Mouse (Mus musculus) G1E (cell line): ENCODE data around the gene Pxmp4. TPM values are rescaled to one million over a fixed set of nuclear protein-coding genes. Genes with fewer than 3 reads are reported as not detected.
A peak's percentile ranks its signal among the peaks of the same experiment; 100 is the strongest.

Experiments
- ATAC-seq: 2 replicates; pipeline ENCODE4 v1.8.0; 2016; ENCODE audit warnings: mild to moderate bottlenecking; ENCODE audit not compliant: insufficient number of reproducible peaks, poor library complexity, low FRiP score, severe bottlenecking; ENCODE audit errors: extremely low read depth
- DNase-seq: peaks from one replicate; pipeline ENCODE4 v3.0.0; 2012; ENCODE audit warnings: low spot score
- H3K27me3 ChIP-seq: 2 replicates; pipeline ENCODE4 v1.6.1; 2012; ENCODE audit warnings: mild to moderate bottlenecking, low read length, inconsistent platforms; ENCODE audit not compliant: insufficient read depth
- H3K36me3 ChIP-seq: replicated peaks from 2 replicates; pipeline ENCODE3; 2012; ENCODE audit warnings: mild to moderate bottlenecking, inconsistent platforms
- H3K4me1 ChIP-seq: 2 replicates; pipeline ENCODE4 v1.6.1; 2012; ENCODE audit warnings: low read depth, low read length, inconsistent platforms, mixed read lengths; ENCODE audit not compliant: insufficient read depth
- H3K4me3 ChIP-seq: 2 replicates; pipeline ENCODE4 v1.5.1; 2012; ENCODE audit warnings: low read depth, mild to moderate bottlenecking, inconsistent platforms, low read length, moderate library complexity, mixed read lengths
- H3K9me3 ChIP-seq: replicated peaks from 2 replicates; pipeline ENCODE4 v1.6.1; 2012; ENCODE audit warnings: inconsistent platforms
- CTCF ChIP-seq: IDR thresholded peaks from 2 replicates; pipeline ENCODE4 v1.5.1; 2012; ENCODE audit warnings: low read depth, low read length, inconsistent platforms, mixed read lengths
- GATA1 ChIP-seq: IDR thresholded peaks from 2 replicates; pipeline ENCODE4 v1.6.1; 2012; ENCODE audit warnings: borderline replicate concordance, low read length, inconsistent platforms, mixed read lengths
- GATA2 ChIP-seq: IDR thresholded peaks from 2 replicates; pipeline ENCODE4 v1.6.1; 2012; ENCODE audit warnings: low read depth, low read length, inconsistent platforms, borderline replicate concordance
- POLR2AphosphoS5 ChIP-seq: IDR thresholded peaks from 2 replicates; pipeline ENCODE4 v1.6.1; 2012; ENCODE audit warnings: low read depth, low read length, inconsistent platforms; ENCODE audit not compliant: insufficient replicate concordance
- TAL1 ChIP-seq: conservative IDR thresholded peaks from 2 replicates; pipeline ENCODE4 v1.6.1; 2012; ENCODE audit warnings: low read depth, low read length, inconsistent platforms, mixed read lengths
- polyA plus RNA-seq: library from polyadenylated mRNA; stranded (reverse); fragments of >175 nt; gene quantifications from 2 replicates; pipeline ENCODE4 v1.2.3, GENCODE M21; 2012
- total RNA-seq, 2 experiments: library from RNA; stranded (forward) in 1 of 2; stranded (reverse) in 1 of 2; fragments of 200-1000 nt in 1 of 2; fragments of >200 nt in 1 of 2; fragmentation: Nextera tagmentation in 1 of 2; gene quantifications; 2 replicates each; pipeline ENCODE4 v1.2.3; 2014 to 2017

Gene Pxmp4
- total RNA-seq (2014; fragmentation: Nextera tagmentation): 20.7 and 22.6 TPM in 2 replicates
- total RNA-seq (2017): 35.7 and 41.5 TPM in 2 replicates
- 5.4 and 6.2 TPM in 2 replicates for polyA plus RNA-seq

- DNase-seq (peak; percentile 99), ATAC-seq (peak; percentile 98)
- 0 out of 2 replicates have a peak, but pooled peaks cover 5% of the 10 kb centered on the region for H3K27me3 ChIP-seq
- H3K36me3 ChIP-seq: peaks cover 21% of the 10 kb centered on the region
- TF ChIP-seq POLR2AphosphoS5: no peak
- no peak for TF ChIP-seq GATA2
- no peak for TF ChIP-seq GATA1
- no peak for TF ChIP-seq TAL1
- TF ChIP-seq CTCF: no peak
- peak within 1 kb of the TSS; percentile 75 for H3K4me3 ChIP-seq
- no peaks in the 10 kb centered on the region for H3K9me3 ChIP-seq
- peaks cover 28% of the 10 kb centered on the region for H3K4me1 ChIP-seq
Observed at GRCm38 (mm10) chr2:154603638-154604153, at the start of gene Pxmp4. Pxmp4 (minus strand) TSS chr2:154603708.

DNA sequence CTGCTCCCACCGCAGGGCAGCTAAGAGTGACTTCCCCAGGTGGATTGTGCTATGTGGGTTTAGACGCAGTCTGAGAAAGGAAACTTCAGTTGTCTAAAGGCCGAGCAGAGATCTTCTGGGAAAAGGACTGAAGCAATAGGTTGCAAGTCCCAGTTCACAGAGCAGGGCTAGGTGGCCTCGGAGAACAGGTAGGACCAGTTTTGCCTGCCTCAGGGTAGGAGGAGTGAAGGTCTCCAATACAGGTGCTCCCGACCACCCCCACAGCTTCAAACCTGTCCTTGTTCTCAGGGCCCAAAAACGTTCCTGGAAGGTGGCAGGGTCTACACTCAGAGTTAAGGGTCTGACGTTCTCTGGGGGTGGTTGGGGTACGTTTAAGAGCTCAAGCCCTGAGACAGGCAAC lies 47.9 kb upstream of the Pxmp4 start, which contains the start of gene Chmp4b:
TSS of gene Chmp4b (plus strand) at position 343 of the 400 bp plus-strand sequence.
- Histone ChIP-seq H3K4me3 (no peak within 1 kb of the TSS), H3K36me3 (peaks cover 2% of the 10 kb centered on the region), H3K27me3 (peaks cover 17% of the 10 kb centered on the region), H3K9me3 (peaks cover 3% of the 10 kb centered on the region; the same call in 1 of the 2 replicates), H3K4me1 (peaks cover 10% of the 10 kb centered on the region)
- ATAC-seq (no peak), DNase-seq (no peak)
- TF ChIP-seq POLR2AphosphoS5: no peak
- no peak for TF ChIP-seq GATA2
- TF ChIP-seq TAL1: no peak
- TF ChIP-seq CTCF: no peak
- no peak for TF ChIP-seq GATA1

- Histone ChIP-seq H3K27me3 (peaks cover 17% of the 10 kb centered on the region), H3K4me1 (0 out of 2 replicates have a peak, but pooled peaks cover 3% of the 10 kb centered on the region), H3K36me3 (peaks cover 11% of the 10 kb centered on the region), H3K9me3 (peaks cover 3% of the 10 kb centered on the region; the same call in 1 of the 2 replicates), H3K4me3 (no peak overlapping the region)
- no peak for ATAC-seq
- TF ChIP-seq TAL1: no peak
- no peak for TF ChIP-seq GATA1
- TF ChIP-seq CTCF: no peak
- TF ChIP-seq GATA2: no peak
- no peak for DNase-seq
Observed at GRCm38 (mm10) chr2:154650404-154650803, 46.9 kb upstream of the Pxmp4 start.

DNA sequence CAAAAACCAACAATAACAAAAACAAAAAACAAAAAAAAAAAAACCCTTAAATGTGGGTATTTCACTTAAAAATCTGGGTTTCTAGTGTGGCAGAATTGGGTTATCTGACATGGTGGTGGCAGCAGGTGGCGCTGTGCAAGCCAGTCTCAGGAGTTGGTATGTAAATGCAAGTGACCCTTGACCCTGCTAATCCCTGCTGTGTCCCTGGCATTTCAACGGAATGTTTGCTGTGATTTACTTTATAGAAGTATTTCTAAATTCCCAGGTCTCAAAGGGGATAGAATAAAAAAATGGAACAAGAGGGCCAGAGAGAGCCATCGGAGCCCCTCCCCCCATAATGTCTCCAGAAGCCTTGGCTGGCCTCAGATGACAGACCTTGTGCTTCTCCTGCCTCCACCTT lies 44.6 kb upstream of the Pxmp4 start:
- H3K27me3 ChIP-seq: peaks cover 17% of the 10 kb centered on the region
- H3K36me3 ChIP-seq: peaks cover 33% of the 10 kb centered on the region
- peaks cover 3% of the 10 kb centered on the region; the same call in 1 of the 2 replicates for H3K9me3 ChIP-seq
- H3K4me1 ChIP-seq: peaks cover 3% of the 10 kb centered on the region; the same call in 1 of the 2 replicates
- no peak overlapping the region for H3K4me3 ChIP-seq
- no peak for ATAC-seq
- DNase-seq: no peak
- no peak for TF ChIP-seq TAL1
- no peak for TF ChIP-seq GATA2
- TF ChIP-seq POLR2AphosphoS5: no peak

GRCm38 (mm10) chr2:154646634-154647033 lies 43.1 kb upstream of the Pxmp4 start:
- H3K27me3 ChIP-seq: peaks cover 14% of the 10 kb centered on the region
- H3K4me1 ChIP-seq: peaks cover 3% of the 10 kb centered on the region; the same call in 1 of the 2 replicates
- TF ChIP-seq TAL1 (no peak), CTCF (no peak), POLR2AphosphoS5 (no peak), GATA2 (no peak), GATA1 (no peak)
- ATAC-seq: no peak
- no peak for DNase-seq
- H3K9me3 ChIP-seq: peaks cover 3% of the 10 kb centered on the region; the same call in 1 of the 2 replicates
- H3K4me3 ChIP-seq: no peak overlapping the region
- peaks cover 44% of the 10 kb centered on the region for H3K36me3 ChIP-seq

- peaks cover 8% of the 10 kb centered on the region for H3K9me3 ChIP-seq
- H3K4me3 ChIP-seq: no peak overlapping the region
- TF ChIP-seq GATA1: no peak
- TF ChIP-seq CTCF: peak; percentile 55
- TF ChIP-seq GATA2: no peak
- no peak for TF ChIP-seq POLR2AphosphoS5
- no peak for TF ChIP-seq TAL1
- peaks cover 76% of the 10 kb centered on the region for H3K36me3 ChIP-seq
- H3K4me1 ChIP-seq: peaks cover 4% of the 10 kb centered on the region; the same call in 1 of the 2 replicates
- no peaks in the 10 kb centered on the region for H3K27me3 ChIP-seq
- no peak for ATAC-seq
- DNase-seq: no peak
Observed at GRCm38 (mm10) chr2:154642712-154643385, 39.3 kb upstream of the Pxmp4 start.
